Mouse (Mus musculus) left cerebral cortex, postnatal 4 days (tissue): Measurements from ENCODE around the gene Fam184a. TPM values are rescaled to one million over a fixed set of nuclear protein-coding genes. Genes with fewer than 3 reads are reported as not detected.

Experiments used
- DNase-seq: peaks from one replicate; pipeline ENCODE4 v3.0.0-alpha.2; 2022
- intact Hi-C: fragments of 180-260 bp; cut with DNase I; formaldehyde crosslinking; loops from one replicate; pipeline ENCODE4 v1.15.1; 2025
- total RNA-seq, 2 experiments: library from RNA; stranded (reverse); gene quantifications; 2 replicates each; pipeline ENCODE4 v1.2.3; 2021

Gene Fam184a
- total RNA-seq, 2 experiments from 2014 or later: 28.8 to 29.6 TPM

DNA sequence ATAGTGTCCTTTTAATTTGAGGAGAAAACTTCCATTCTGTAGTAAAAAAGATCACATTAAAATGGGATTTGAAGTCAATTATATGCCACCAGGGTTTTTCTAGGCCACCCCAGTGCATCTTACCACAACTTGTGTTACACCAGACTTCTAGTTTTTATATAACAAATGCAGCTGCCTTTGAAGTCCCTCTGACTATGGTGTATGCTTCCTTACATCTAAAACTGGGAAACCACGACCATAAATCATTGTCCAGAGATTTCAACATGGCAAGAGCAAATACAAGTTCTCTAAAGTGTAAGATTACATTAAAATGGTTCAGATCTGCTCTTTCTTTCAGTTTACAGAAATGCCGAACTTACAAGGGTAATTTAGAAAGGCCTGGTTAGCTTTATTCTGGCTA lies 142.6 kb downstream of the Fam184a start:
- DNase-seq: no peak
- intact Hi-C loops: no loop called here

DNA sequence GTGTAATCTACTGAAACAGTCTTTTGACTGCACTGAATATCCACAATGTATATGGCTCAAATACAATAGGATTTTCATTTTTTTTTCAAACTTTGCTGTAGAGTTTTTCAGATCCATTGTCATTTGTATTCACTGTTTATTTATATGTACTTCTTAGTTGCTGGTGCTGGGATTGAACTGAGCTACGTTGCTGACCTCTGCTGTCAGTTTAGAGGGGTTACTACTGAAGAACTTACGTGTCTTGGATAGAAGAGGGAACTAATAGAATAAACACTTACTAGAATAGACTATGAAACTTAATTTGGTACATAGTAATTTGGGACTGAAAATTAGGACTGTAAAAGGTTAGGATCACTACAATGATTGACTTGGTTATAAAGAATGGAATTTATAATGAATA lies 145.6 kb downstream of the Fam184a start:
- intact Hi-C loops: no loop called here
- DNase-seq: no peak

DNA sequence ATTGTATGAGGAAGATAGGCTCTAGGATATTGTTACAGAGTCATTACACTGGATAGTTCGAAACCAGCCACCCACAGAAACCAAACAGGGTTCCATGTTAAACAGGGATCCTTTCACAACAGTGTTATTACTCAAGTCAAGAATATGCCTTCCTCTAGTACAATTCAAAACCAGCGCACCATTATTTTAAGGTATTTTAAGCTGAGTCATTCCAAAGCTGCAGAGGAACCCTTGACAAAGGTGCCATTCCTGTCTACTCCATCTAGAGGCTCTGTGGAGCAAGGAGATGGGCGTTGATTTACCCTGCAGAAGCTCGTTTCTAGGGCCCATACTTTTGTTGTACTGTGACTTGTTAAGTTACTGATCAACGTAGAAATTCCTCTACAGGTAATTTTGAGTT lies 152.1 kb downstream of the Fam184a start:
- DNase-seq: no peak
- intact Hi-C loops: no loop called here

DNA sequence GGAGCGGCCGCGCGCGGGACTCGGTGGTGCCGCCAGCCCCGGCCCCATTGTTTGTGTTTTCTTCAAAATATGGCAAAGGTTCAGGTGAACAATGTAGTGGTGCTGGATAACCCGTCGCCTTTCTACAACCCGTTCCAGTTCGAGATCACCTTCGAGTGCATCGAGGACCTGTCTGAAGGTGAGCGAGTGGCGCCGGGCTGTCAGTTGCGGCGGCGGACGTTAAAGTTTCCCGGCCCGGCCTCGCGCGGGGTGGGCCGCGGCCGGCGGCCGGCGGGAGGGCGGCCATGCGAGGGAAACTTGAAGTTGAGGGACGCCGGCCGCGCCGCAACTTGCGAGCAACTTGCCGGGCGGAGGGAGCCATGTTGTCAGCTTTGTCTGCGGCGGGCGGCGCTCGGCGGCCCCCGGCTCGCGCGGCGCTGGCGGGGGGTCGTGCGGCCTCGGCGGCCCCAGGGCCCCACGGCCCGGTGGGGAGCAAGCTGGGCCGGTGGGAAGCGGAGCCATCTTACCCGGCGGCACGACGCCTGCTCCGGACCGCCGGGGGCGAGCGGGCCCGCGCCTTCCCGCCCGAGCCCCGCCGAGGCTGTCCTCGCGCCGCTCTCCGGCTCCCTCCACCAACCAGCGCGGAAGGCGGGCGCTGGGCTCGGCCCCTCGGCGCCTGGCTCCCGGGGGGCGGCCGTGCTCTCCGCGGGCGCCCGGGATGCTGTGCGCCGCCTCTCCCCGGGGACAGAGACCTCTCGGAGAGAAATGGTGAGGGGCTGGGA lies 153.6 kb downstream of the Fam184a start:
- intact Hi-C loops: no loop called here

DNA sequence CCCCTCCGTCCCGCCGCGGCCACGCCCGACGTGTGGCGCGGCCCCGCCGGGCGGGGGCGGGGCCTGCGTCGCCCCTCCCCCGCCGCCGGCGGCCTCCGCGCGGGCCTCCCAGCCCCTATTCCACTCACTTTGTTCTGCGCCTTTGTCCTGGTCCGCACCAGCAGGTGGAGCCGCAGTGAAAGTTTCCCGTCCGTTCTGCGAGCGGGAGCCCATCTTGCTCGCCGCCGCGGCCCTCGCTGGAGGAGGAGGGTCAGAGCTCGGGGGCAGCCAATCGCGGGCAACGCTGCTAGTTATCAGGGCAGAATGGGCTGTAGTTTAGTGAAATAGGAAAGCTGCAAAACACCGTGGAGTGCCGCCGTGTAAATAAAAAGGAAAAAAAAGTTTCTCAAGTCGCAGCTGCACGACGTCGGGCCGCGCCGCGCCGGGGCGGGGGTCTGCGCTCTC lies 154.2 kb downstream of the Fam184a start, which contains the start of gene Asf1a:
Gene Asf1a (plus strand): TSS at position 81 of the 444 bp plus-strand sequence.
- intact Hi-C loops: no loop called here
- DNase-seq: peak; percentile 98

More for the DNA sequence above, 153.6 kb downstream of the Fam184a start:
- peak; percentile 39 for DNase-seq

DNA sequence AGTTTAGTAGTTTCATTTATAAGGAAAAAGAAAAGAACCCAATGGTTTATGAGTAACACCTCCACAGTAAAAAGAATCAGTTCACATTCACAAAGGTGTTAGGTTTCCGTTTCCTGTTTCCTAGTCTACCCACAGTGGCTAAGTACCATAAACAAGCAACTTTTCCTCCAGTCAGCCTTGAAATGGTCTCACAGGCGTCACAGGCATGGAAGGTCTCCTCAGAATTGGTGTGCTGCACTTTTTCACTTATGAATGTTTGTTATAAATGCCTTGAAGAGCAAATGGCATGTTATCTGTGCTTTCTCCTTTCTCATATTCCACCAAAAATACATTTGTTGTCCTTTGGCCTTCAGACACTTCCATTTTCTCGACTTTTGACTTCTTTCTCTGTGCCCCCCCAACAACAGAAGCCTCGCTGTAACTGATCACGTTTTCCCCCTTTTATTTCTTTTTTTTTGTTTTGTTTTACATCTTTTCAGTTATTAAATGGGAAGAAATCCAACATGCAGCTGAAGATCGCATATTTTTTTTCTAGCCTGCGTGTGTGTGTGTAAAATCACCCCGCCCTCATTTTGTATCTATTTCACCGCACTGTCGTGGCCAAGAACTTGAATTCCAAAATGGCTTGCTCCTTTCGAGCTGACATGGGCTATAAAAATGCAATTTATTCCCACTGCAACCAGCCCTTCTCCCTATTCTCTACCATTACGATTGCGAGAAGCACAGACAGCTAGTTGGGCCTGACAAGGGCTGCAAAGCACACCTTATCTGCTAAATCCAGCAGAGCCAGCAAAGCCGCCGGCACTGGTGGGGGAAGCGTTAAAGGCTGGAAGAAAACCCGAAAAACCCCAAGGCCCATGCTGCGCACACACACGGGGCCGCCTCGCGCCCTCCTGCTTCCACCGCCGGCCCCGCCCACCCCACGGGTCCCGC lies 154.9 kb downstream of the Fam184a start:
- intact Hi-C loops: no loop called here
- no peak for DNase-seq

DNA sequence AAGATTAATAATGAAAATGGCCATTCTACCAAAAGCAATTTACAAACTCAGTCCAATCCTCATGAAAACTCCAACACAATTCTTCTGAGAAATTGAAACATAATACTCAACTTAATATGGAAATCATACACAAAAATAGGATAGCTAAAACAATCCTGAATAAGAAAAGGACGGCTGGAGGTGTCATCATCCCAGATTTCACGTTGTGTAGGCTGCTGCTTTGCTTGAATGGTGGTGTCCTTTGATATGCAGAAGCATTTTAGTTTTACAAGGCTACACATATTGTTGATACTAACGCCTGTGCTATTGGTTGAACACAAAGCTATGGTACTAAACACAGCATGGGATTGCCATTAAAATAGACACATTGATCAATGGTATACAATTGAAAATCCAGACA lies 165.1 kb downstream of the Fam184a start:
- intact Hi-C loops: no loop called here
- DNase-seq: no peak

Other genes with a start within 250 kb of the Fam184a start
- 10 to 100 TPM; 30.2 to 31.6 TPM for gene Asf1a, start 154.4 kb downstream of the Fam184a start, total RNA-seq
- 1 to 10 TPM; 6.1 to 6.9 TPM for gene Mcm9, start 120.7 kb downstream of the Fam184a start, total RNA-seq